Mouse (Mus musculus) left cerebral cortex, postnatal 10 days (tissue): ENCODE results near the gene Trim38. TPM values are rescaled to one million over a fixed set of nuclear protein-coding genes. Genes with fewer than 3 reads are reported as not detected.
A peak's percentile ranks its signal among the peaks of the same experiment; 100 is the strongest.

ENCODE experiments used
- DNase-seq, 2 experiments: peaks; one replicate each; pipeline ENCODE4 v3.0.0; 2021 to 2022; ENCODE audit warnings: low spot score in 2 of 2, mixed read lengths in 1 of 2; ENCODE audit errors: extremely low spot score in 1 of 2
- intact Hi-C: fragments of 180-260 bp; cut with DNase I; formaldehyde crosslinking; loops from one replicate; pipeline ENCODE4 v1.15.1; 2025
- microRNA-seq: library from miRNA; unstranded; fragments of <30 nt; microRNA quantifications from one replicate; pipeline ENCODE4 v1.2.0, GENCODE M21; 2022
- total RNA-seq, 2 experiments: library from RNA; stranded (reverse); gene quantifications; 2 replicates each; pipeline ENCODE4 v1.2.3; 2021

Gene Trim38
- total RNA-seq, 2 experiments from 2014 or later, result 0.36 to 0.54 TPM

- intact Hi-C loops, result no loop called here
- DNase-seq, result no peak
Measured at GRCm38 (mm10) chr13:23799405-23799804, 29.7 kb downstream of the Trim38 start.

GRCm38 (mm10) chr13:23804532-23804931 is 34.8 kb downstream of the Trim38 start:
- intact Hi-C loops, result no loop called here

GRCm38 (mm10) chr13:23806422-23807052 is 36.8 kb downstream of the Trim38 start, which contains the start of gene Slc17a2:
TSS of gene Slc17a2 (plus strand) at chr13:23806993.
- DNase-seq, result peak in 1 of 2 experiments; percentile 19
- intact Hi-C loops, result no loop called here

More at GRCm38 (mm10) chr13:23804532-23804931, 34.8 kb downstream of the Trim38 start:
- no peak for DNase-seq

GRCm38 (mm10) chr13:23816148-23816547 is 46.4 kb downstream of the Trim38 start:
- intact Hi-C loops, result no loop called here
- no peak for DNase-seq

- DNase-seq, result no peak
- intact Hi-C loops, result no loop called here
Measured at GRCm38 (mm10) chr13:23820179-23820940, 50.6 kb downstream of the Trim38 start.

GRCm38 (mm10) chr13:23822213-23822612 is 52.5 kb downstream of the Trim38 start:
- intact Hi-C loops, result no loop called here
- DNase-seq, result no peak

GRCm38 (mm10) chr13:23826606-23827005 is 56.9 kb downstream of the Trim38 start:
- DNase-seq, result no peak
- intact Hi-C loops, result no loop called here

- peak; percentile 13 to 43 for DNase-seq
- intact Hi-C loops, result loop anchor here (5.0 kb wide), 2 partner anchors 189 to 449 kb away; partner anchors contain the start of gene Carmil1
Measured at GRCm38 (mm10) chr13:23833053-23833452, 63.3 kb downstream of the Trim38 start.

GRCm38 (mm10) chr13:23834836-23835235 is 65.1 kb downstream of the Trim38 start:
- intact Hi-C loops, result loop anchor here (5.0 kb wide), 2 partner anchors 187 to 447 kb away; partner anchors contain the start of gene Carmil1
- no peak for DNase-seq

- intact Hi-C loops, result no loop called here
- DNase-seq, result no peak
Measured at GRCm38 (mm10) chr13:23836630-23837029, 66.9 kb downstream of the Trim38 start.

GRCm38 (mm10) chr13:23839308-23839707 is 69.6 kb downstream of the Trim38 start, which contains the start of gene Slc17a3:
TSS of gene Slc17a3 (plus strand) at chr13:23839434.
- intact Hi-C loops, result no loop called here
- no peak for DNase-seq

Small RNA genes within 50 kb of the gene (microRNA-seq; reads per million reads assigned to microRNA genes)
- gene Gm44314, result not detected
- not detected for gene Gm44484

Other genes with a start within 250 kb of the Trim38 start
- 100 to 1,000 TPM; 265 to 270 TPM for gene Hist1h4h, start 238.9 kb upstream of the Trim38 start, total RNA-seq
- 10 to 100 TPM; 27.0 to 28.3 TPM for gene Hist1h2af, start 236.0 kb upstream of the Trim38 start, total RNA-seq
- gene Hist1h3g, start 234.5 kb upstream of the Trim38 start, total RNA-seq, result 10 to 100 TPM in 1 of 2 experiments, 1 to 10 TPM in 1; 9.7 to 10.4 TPM
- 1 to 10 TPM; 1.4 to 1.7 TPM for gene Hist1h2bh, start 226.5 kb upstream of the Trim38 start, total RNA-seq
- gene Hist1h3f, start 225.9 kb upstream of the Trim38 start, total RNA-seq, result 10 to 100 TPM; 22.6 to 23.0 TPM
- 100 to 1,000 TPM; 148 to 159 TPM for gene Hist1h4f, start 218.3 kb upstream of the Trim38 start, total RNA-seq
- gene Hist1h1d, start 216.7 kb upstream of the Trim38 start, total RNA-seq, result 1 to 10 TPM; 4.5 to 5.3 TPM
- 10 to 100 TPM; 65.0 to 81.2 TPM for gene Hist1h3e, start 207.5 kb upstream of the Trim38 start, total RNA-seq
- 10 to 100 TPM in 1 of 2 experiments, 1 to 10 TPM in 1; 9.5 to 14.3 TPM for gene Hist1h2ae, start 198.7 kb upstream of the Trim38 start, total RNA-seq
- gene Hist1h2bg, start 198.5 kb upstream of the Trim38 start, total RNA-seq, result 100 to 1,000 TPM in 1 of 2 experiments, 10 to 100 TPM in 1; 94.0 to 103 TPM
- gene Hist1h2bf, start 195.7 kb upstream of the Trim38 start, total RNA-seq, result 10 to 100 TPM; 38.1 to 39.3 TPM
- gene Hist1h2ad, start 195.5 kb upstream of the Trim38 start, total RNA-seq, result 1 to 10 TPM; 5.8 to 9.4 TPM
- 1 to 10 TPM; 8.4 to 9.1 TPM for gene Hist1h3d, start 194.2 kb upstream of the Trim38 start, total RNA-seq
- gene Hist1h4d, start 188.3 kb upstream of the Trim38 start, total RNA-seq, result 100 to 1,000 TPM; 134 to 145 TPM
- gene Hist1h2be, start 148.8 kb upstream of the Trim38 start, total RNA-seq, result 1 to 10 TPM; 6.8 to 7.2 TPM
- gene Hist1h1e, start 147.4 kb upstream of the Trim38 start, total RNA-seq, result 10 to 100 TPM; 62.5 to 68.0 TPM
- 1 to 10 TPM; 2.4 to 2.9 TPM for gene Hist1h2ac, start 86.0 kb upstream of the Trim38 start, total RNA-seq
- gene Hist1h2bc, start 85.7 kb upstream of the Trim38 start, total RNA-seq, result 10 to 100 TPM; 17.4 to 21.2 TPM
- not detected for gene Hist1h1t, start 74.1 kb upstream of the Trim38 start, total RNA-seq
- 100 to 1,000 TPM in 1 of 2 experiments, 10 to 100 TPM in 1; 94.0 to 104 TPM for gene Hist1h4c, start 71.5 kb upstream of the Trim38 start, total RNA-seq
- gene Hfe, start 59.1 kb upstream of the Trim38 start, total RNA-seq, result 1 to 10 TPM; 2.0 to 2.5 TPM
- gene Hist1h1c, start 31.1 kb upstream of the Trim38 start, total RNA-seq, result 10 to 100 TPM; 75.9 to 81.0 TPM
- gene Hist1h3c, start 24.3 kb upstream of the Trim38 start, total RNA-seq, result 10 to 100 TPM; 13.2 to 15.0 TPM
- 10 to 100 TPM; 25.4 to 26.6 TPM for gene Hist1h2bb, start 23.2 kb upstream of the Trim38 start, total RNA-seq
- gene Hist1h2ab, start 18.8 kb upstream of the Trim38 start, total RNA-seq, result 10 to 100 TPM; 43.9 to 44.2 TPM
- 10 to 100 TPM; 37.4 to 47.0 TPM for gene Hist1h3b, start 17.6 kb upstream of the Trim38 start, total RNA-seq
- 10 to 100 TPM; 79.7 to 80.1 TPM for gene Hist1h4b, start 12.9 kb upstream of the Trim38 start, total RNA-seq
- gene Hist1h4a, start 8.7 kb upstream of the Trim38 start, total RNA-seq, result 10 to 100 TPM; 77.4 to 83.3 TPM
- 10 to 100 TPM; 53.3 to 58.4 TPM for gene Hist1h3a, start 7.5 kb upstream of the Trim38 start, total RNA-seq
- gene Hist1h1a, start 6.2 kb upstream of the Trim38 start, total RNA-seq, result 10 to 100 TPM; 32.9 to 36.8 TPM
- gene Slc17a2, start 37.1 kb downstream of the Trim38 start, total RNA-seq, result not detected
- gene Slc17a3, start 69.5 kb downstream of the Trim38 start, total RNA-seq, result under 1 TPM; 0.19 to 0.28 TPM
- not detected for gene Slc17a1, start 97.8 kb downstream of the Trim38 start, total RNA-seq
- not detected for gene Slc17a4, start 145.1 kb downstream of the Trim38 start, total RNA-seq
- gene Hist1h2ba, start 164.2 kb downstream of the Trim38 start, total RNA-seq, result not detected
- not detected for gene Hist1h2aa, start 164.5 kb downstream of the Trim38 start, total RNA-seq
- under 1 TPM; 0.64 to 0.83 TPM for gene Scgn, start 221.3 kb downstream of the Trim38 start, total RNA-seq